Mouse (Mus musculus) c-Kit-negative CD71-positive TER-119-positive erythroid progenitor cells, embryonic 14.5 days (primary cell): ENCODE measurements around the gene Rnft1.
A peak's percentile ranks its signal among the peaks of the same experiment; 100 is the strongest.

Source experiments
- DNase-seq: peaks from one replicate; pipeline ENCODE4 v3.0.0-alpha.2; 2013; ENCODE audit warnings: low read depth, low spot score

Gene Rnft1

GRCm38 (mm10) chr11:86484101-86484868 lies at the start of gene Rnft1:
TSS of gene Rnft1 (plus strand) at chr11:86484657.
- DNase-seq: peak; percentile 99

GRCm38 (mm10) chr11:86436843-86437242 lies 47.6 kb upstream of the Rnft1 start:
- no peak for DNase-seq

DNA sequence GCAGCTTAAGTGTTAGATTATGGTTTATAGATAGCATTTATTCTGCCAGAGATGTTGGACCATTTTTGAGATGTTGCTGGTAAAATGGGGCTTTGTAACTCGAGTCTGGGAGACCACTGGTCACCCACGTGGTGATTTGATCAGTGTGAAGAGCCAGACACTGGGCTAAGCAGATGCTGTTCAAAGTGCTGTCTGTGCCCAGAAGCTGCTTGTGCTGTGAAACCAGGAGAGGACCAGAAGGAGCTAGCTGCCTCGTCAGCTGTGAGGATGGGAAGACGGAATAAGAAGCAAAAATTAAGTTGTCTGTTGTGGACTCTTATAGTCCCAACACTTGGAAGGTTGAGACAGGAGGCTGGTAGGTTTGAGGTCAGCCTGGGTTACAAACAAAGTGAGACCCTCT lies 46.2 kb upstream of the Rnft1 start:
- DNase-seq: no peak

GRCm38 (mm10) chr11:86440791-86441190 lies 43.7 kb upstream of the Rnft1 start:
- DNase-seq: no peak

- DNase-seq: no peak
Measured at GRCm38 (mm10) chr11:86453991-86454390, 30.5 kb upstream of the Rnft1 start.

GRCm38 (mm10) chr11:86457545-86457944 lies 26.9 kb upstream of the Rnft1 start:
- DNase-seq: no peak

DNA sequence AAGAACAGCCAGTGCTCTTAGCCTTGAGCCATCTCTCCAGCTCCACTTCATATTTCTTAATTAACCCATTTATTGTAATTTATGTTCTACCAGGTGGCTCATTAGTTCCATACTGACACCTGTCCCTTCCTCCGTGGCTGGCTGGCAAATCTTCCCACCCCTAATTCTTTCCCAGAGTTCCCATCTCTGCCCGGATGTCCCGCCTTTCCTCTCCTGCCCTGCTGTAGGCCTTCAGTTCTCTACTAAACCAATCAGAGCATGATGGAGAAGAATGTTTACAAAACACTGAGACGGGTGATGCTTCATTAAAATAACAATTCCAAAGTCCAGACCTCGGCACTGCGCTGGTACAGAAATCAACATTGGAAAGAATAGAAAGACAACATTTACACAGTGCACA lies 25.6 kb upstream of the Rnft1 start:
- DNase-seq: no peak

GRCm38 (mm10) chr11:86462579-86462978 lies 21.9 kb upstream of the Rnft1 start:
- DNase-seq: no peak

- peak; percentile 48 for DNase-seq
Measured at GRCm38 (mm10) chr11:86464275-86464674, 20.2 kb upstream of the Rnft1 start.

GRCm38 (mm10) chr11:86468345-86468744 lies 16.1 kb upstream of the Rnft1 start:
- no peak for DNase-seq

DNA sequence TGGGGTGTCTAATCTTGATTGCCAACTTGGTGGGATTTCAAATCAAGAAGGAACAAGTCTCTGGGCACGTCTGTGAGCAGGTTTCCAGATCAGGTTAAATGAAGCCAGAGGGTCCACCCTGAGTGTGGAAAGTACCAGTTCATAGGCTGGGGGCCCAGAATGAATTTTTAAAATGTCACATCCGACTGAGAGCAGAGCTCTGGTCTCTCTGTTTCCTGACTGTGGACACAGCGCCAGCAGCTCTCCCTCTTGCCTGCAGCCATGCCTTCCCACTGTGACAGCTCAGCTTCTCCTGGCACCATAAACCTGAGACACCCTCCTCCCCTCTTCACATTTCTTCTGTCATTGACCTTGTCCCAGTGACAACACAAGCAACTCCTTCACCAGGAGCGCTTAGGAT lies 15.5 kb upstream of the Rnft1 start:
- DNase-seq: no peak

GRCm38 (mm10) chr11:86471785-86472184 lies 12.7 kb upstream of the Rnft1 start:
- no peak for DNase-seq

- DNase-seq: no peak
Measured at GRCm38 (mm10) chr11:86472771-86473171, 11.7 kb upstream of the Rnft1 start.

- no peak for DNase-seq
Measured at GRCm38 (mm10) chr11:86473576-86473975, 10.9 kb upstream of the Rnft1 start.

DNA sequence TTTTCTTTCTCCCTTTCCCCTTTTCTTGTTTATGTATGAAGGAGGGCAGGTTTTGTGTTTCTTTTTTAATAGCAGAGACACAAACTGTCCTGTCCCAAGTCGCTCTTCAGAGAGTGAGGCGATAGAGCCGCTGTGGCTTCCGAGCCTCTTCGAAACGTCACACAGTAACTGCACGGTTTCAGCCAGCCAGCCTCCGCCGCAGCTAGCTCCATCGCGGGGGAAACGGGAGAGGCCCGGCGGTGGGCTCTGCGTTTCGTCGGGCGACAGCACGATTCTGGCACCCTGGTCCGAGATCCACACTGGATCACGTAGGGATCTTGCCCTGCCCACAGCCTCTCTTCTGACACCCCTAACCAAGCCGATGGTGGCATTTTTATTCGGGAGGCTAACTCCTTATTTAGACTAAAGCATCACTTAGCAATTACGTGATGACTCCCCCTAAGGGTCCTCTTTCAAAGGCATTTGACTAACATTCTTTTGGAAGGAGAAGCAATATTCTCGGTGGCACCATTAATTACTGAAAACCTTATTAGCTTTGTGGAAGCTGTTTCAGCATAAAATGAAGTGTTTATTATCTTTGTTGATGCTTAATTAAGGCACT lies 553 bp downstream of the Rnft1 start:
- DNase-seq: peak; percentile 12

DNA sequence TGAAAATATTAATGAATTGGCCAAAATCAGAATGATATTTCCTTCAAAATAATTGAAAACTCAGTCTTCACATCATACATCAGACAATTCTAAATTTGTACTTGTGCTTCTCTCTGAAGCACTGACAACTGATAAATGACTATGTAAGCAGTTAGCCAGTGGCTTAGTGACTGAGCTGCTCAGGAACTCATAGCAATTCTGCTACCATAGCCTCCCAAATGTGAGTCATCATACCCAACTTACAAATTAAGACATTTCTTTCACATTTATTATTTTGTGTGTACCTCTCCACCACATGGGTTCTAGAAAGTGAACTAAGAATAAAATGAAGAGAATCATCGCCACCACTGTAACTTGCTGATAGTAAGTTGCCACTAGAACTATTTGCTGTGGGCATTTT lies 6.3 kb downstream of the Rnft1 start:
- DNase-seq: no peak

GRCm38 (mm10) chr11:86497356-86497755 lies 12.9 kb downstream of the Rnft1 start:
- no peak for DNase-seq

GRCm38 (mm10) chr11:86497908-86498307 lies 13.5 kb downstream of the Rnft1 start:
- DNase-seq: no peak

GRCm38 (mm10) chr11:86500795-86501194 lies 16.3 kb downstream of the Rnft1 start:
- no peak for DNase-seq

- DNase-seq: no peak
Measured at GRCm38 (mm10) chr11:86503121-86503520, 18.7 kb downstream of the Rnft1 start.

DNA sequence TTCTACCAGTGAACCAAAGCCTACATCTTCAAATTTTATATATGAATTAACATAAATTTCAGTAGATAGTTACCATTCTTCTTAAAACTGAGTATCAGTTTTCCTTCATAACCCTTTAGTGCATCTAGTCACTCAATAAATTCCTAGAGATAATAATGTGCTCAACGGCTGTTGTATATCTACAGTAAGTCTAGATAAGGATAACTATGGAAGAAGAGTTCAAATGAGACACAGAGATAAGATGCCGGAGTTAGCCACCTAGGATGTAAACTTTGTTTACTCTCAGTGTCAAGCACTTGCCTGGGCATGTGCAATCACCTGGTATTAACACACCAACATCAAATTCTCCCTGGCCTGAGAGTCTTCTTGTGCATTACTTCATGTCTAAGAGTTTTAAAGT lies 22.9 kb downstream of the Rnft1 start:
- no peak for DNase-seq

DNA sequence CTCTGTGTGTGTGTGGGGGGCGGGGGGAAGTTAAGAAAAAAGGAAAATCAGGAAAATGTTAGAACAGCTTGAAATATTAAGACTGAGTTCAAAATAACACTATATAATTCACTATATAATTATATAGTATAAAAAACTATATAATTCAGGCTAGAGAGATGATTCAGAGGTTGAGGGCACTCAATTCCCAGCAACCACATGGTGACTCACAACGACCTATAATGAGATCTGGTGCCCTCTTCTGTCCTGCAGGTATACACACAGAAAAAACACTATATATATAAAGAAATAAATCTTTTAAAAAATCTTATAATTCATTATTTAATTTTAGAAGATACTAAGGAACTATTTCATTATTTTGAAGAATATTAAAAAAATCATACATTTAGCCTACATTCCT lies 23.5 kb downstream of the Rnft1 start:
- no peak for DNase-seq

DNA sequence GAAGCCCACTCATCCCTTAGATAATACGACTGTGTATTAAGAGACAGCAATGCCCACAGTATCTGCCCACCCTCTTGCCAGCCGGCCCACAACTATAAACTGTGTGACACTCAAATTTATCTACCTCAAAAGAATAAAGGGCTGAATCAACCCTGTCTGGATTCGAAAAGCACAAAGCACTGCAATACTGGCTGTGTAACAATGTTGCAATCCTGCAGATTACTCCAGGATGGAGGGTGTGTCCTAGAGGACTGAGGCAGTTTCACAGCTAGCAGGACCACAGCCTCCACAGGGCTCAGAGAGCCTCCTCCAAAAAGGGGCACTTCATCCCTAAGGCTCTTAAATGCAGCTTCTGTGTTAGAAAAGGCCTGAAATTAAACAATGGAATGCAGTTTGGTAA lies 32.2 kb downstream of the Rnft1 start:
- no peak for DNase-seq
